Mouse (Mus musculus): ENCODE results near the gene Sgpl1.
A peak's percentile ranks its signal among the peaks of the same experiment; 100 is the strongest.
"Not testable (repeated sequence)": the region's sequence is repeated elsewhere in the genome, so short reads cannot be mapped to it uniquely, and the experiment has no call there.

Gene Sgpl1

DNA sequence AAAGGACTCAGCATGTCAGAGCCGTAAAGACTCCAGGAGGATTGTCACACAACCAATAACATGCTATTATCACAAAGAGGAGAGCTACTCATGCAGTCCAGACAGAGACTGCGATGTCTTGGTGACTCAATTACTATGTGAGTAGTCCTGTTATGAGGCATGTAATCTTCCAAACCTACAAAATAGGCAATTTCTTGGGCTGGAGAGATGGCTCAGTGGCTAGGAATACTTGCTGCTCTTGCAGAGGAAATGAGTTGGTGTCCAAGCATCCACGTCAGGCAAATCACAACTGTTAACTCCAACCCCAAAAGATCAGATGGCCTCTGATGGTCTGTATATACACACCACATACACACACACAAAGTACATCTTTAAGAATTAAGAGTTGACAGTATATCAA lies 8.1 kb upstream of the Sgpl1 start:
- DNase-seq (ENCODE audit: low spot score), result no peak

DNA sequence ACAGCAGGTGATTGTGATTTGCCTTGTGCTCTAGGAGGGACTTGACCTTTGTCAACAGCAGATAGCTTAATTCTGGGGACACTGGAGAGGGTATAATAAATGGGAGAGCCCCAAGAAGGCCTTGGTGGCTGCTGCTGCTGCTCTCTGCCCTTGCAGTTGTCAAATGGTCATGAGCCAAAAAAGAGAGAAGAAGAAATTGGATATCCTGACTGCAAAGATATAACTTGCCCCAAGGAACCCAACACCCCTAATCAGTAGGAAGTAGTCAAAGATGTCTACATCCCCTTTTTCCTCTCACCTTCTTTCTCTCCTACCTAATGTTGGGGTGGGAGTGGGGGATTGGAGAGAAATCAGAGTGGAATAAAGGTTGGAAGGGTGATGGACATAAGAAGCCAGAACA lies 4.6 kb upstream of the Sgpl1 start:
- no peak for DNase-seq (ENCODE audit: low spot score)

DNA sequence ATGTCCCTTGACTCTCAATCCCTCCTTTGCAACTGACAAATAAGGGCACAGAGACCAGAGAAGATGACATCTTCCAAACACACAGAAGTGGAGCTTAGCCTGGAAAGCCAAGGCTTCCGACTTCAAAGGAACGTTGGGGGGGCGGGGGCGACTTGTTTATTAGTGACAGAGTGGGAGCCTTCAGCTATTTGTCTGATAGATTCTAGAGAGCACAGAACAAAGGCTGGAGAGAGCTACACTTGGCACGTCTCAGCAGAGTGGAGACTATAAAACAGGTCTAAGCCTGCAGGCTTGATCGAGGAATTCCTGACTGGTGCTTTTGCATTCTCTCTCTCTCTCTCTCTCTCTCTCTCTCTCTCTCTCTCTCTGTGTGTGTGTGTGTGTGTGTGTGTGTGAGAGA lies 3.1 kb upstream of the Sgpl1 start:
- DNase-seq (ENCODE audit: low spot score), result no peak

DNA sequence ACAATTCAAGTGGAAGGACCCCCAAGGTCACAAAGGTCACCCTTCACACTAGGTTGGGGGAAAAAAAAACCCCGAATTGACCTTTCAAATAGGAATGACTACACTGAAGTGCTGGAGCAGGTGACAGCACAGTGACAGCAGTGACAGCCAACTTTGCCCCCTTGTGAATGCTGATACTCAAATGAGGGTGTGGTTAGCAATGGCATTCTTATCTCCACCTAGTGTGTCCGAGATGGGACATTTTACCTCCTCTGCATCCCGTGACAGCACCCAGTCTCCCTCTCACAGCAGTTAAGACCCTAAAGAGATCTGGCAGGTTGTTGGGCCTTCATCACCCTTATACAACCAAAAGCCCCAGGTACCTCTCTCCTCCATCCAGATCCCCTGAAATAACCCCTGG lies 2.0 kb upstream of the Sgpl1 start:
- DNase-seq (ENCODE audit: low spot score), result no peak

DNA sequence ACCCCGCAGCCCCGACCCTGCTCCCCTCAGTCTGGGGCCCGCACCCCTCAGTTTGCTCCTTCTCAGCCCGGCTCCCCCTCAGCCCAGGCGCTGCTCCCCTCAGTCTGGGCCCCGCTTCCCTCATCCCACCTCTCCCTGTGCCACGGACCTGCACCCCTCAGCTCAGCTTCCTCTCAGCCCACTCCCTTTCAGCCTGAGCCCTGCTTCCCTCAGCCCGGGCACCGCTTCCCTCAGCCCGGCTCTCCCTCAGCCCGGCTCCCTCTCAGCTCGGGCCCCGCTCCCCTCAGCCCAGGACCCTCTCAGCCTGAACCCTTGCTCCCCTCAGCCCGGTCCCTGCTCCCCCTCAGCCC lies 721 bp downstream of the Sgpl1 start:
- DNase-seq (ENCODE audit: low spot score), result no peak

DNA sequence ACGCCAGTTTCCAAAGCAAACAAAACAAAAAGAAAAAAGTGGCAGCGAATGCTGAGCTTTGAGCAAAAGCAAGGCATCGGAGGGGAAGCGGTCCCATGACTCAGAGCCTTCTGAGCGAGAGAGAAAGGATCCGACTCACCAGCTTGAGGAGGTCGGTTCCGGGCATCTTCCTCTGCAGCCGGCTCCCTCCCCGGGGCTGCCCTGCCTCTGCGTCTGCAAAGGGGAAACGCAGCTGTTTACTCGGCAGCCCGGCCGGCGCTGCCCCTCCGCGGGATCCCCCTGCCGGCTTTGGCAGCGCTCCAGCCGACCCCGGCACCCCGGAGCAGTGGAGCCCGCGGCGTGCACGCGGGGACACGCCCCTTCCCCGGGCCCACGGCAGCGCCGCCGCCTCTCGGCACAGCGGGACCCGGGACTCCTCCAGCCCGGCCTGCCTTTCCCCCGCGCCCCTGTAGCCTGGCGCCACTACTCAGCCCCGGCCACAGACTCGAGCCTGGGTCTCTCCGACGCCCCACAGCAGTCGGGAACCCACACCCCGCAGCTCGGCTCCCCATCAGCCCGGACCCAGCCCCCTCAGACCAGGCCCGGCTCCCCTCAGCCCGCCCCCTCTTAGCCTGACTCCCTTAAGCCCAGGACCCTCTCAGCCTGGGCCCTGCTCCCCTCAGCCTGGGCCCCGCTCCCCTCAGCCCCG lies 1.2 kb downstream of the Sgpl1 start:
- DNase-seq (ENCODE audit: low spot score), result peak; percentile 21

DNA sequence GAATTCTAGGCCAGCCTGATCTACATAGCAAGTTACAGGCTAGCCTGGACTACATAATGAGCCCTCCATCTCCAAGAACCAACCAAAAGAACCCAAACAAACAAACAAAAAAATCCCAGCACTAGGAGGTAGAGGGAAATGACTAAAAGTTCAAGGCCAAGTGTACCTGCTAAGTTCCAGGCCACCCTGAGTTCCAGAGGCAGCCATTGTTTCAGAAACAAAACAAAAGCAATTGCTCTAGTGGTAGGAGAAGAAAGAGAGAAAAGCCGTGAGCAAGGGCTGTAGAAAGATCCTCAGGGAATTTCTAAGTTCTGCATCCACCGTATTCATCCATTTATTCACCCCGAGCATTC lies 1.8 kb downstream of the Sgpl1 start:
- DNase-seq (ENCODE audit: low spot score), result no peak

DNA sequence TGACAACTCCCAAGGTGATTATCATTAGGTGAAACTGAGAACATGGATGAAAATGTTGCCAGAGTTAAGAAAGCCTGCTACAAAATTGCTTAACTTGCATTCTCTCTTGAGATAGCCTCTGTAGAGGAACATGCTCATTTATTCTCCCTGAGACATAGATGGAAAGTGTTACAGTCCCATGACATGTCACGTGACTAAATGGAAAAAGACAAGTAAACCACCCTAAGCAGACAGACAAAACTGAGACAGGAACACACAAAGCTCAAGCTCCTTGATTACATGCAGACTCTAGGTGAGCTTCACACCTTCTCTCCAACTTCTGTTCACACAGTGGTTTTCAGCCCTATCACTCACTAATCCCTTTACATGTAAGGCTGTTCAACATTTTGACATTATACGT lies 4.2 kb downstream of the Sgpl1 start:
- DNase-seq (ENCODE audit: low spot score), result no peak

DNA sequence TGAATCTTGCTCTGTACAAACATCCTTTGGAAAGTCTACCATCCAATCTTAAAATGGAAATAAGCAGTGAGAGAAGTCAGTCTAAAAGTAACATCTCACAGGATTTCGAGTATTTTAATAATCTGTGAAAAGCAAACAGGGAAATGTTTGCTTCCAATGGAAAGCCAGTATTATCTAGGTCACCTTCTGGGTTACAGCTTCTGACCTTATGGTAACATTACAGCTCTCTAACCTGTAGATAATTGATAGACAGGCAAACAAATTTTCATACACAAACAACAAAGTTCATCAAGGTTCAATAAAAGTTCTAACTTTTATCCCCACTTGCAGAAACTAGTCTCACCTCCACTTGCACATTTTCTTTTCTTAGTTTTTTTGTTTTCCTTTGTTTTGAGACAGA lies 9.9 kb downstream of the Sgpl1 start:
- no peak for DNase-seq (ENCODE audit: low spot score)

DNA sequence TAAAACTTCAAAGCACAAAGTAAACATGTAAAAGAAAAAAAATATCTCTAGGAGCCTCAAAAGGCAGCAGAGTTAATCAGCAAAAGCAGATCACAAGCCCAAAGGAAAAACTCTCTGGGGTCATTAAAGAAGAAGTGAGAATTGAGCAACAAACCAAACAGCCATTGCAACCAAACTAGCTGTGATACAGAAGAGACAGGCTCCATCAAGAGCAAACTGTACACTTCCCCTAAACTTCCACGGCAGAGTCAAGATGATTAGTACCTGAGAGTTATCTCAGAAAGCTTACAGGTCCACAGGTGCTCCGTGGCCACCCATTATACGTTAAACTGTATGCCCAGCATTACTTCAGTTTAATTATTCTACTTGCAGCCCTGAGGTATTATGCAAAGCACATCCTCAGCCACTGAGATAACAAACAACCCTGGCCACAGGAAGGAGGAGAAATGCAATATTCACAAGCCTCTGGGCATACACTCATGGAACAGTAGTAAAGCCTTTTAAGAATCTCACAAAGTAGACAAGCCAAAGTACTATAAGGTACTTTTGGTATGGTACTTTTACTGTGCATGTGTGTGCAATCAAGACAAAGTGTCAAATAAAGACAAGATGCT lies 12.2 kb downstream of the Sgpl1 start:
- no peak for DNase-seq (ENCODE audit: low spot score)

DNA sequence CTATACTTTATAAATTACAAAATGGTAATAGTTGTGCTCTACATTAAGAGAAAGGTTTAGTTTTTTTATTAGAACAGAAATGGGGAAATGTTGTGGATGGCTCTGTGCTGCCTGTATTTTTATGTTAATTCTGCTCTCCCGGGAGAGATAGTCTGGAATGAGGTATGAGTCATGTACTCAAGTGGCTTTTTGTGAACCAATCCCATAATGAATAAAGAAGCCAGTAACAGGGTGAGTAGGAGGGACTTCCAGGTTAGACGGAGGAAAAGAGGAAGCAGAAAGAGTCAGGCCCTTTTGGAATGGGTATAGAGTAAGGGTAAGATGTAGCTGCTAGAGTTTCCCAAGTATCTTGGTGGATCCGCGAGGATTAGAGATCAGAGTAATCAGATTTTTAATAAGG lies 13.5 kb downstream of the Sgpl1 start:
- no peak for DNase-seq (ENCODE audit: low spot score)

DNA sequence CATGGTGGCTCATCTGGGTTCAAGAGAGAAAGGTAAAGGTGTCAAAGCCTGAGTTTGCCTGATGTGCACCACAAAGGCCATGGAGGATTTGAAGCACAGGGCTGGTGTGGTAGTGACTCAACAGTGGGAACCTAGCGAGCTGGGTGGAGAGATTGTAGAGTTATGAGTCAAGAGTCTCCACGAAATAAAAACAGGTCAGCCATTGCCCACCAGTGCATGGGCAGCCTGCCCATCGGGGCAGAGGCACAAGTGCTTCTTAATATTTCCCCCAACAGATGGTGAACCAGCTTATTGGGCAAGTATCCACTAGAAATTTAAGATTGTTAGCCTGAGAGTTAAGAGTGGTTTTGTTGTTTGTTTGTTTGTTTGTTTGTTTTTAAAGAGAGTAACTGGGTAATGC lies 16.5 kb downstream of the Sgpl1 start:
- DNase-seq (ENCODE audit: low spot score), result no peak

DNA sequence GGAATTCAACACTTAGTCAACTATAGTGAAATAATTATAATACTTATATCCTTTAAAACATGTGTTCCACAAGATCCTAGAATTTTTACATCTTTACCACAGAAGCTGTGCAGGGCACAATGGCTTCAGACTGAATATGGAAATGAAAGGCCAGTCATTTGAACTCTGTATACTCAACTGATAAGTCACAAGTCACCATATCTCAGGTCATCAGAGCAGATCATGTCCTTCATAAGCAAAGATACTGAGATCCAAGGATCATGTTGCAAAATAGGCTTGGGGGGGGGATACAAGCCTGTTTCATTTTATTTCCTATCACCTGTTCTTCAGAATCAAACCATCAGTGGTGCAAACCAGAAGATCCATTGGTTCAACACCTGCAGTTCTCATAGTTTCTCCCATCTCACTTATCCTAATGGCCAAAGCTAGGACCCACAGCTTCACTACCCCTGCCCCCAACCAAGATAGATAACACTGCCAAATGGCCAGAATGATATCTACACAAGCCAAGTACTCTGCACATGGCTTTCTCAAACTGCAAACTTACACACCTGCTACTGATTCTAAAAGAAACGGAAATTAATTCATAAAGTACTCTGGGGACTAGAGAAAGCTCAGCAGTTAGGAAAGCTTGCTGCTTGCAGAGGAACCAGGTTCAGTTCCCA lies 18.7 kb downstream of the Sgpl1 start:
- no peak for DNase-seq (ENCODE audit: low spot score)

DNA sequence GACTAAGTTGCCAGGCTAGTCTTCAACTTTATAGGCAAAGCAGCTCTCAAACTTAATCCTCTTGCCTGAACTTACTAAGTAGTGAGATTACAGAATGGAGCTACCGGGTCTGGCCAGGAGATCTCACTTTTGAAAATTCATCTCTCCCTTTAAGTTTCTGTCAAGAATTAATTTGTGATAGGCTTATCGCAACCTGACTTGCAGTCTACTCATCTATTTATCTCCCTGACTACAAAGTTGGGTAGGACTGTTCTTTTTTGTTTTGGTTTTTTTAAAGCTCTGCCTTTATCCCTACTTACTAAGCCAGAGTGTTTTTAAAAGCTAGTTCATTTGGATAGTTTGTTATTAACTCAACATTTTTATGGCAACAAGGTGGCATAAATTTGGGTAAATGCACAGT lies 23.0 kb downstream of the Sgpl1 start:
- no peak for DNase-seq (ENCODE audit: low spot score)

DNA sequence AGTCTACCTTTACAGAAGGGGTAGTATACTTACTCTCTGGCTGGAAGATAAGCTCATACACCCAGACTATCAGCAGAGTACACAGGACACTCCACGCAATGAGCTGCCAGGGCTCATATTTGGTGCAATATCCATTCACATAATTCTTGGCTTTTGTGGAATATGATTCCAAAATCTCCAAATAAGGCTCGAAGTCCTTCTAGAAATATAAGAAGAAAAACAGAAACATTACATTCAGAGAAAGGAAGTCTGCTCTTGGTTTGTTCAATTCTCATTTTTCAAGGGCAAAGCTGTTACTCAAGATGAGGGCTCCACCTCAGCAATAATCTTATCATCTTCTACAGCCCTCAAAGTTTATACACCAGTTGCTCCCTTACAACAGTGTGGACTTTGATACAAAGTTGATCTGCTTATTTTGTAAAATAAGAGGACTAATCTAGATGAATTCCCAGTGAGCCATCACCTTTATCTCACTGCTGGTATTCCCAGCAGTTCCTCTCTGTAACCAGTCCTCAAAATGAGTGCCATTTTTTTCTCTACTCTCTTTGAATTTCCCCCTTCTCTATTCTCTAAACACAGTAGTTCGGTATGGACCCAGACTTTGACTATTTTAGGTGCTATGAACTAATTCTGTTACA lies 24.1 kb downstream of the Sgpl1 start:
- DNase-seq (ENCODE audit: low spot score), result no peak

DNA sequence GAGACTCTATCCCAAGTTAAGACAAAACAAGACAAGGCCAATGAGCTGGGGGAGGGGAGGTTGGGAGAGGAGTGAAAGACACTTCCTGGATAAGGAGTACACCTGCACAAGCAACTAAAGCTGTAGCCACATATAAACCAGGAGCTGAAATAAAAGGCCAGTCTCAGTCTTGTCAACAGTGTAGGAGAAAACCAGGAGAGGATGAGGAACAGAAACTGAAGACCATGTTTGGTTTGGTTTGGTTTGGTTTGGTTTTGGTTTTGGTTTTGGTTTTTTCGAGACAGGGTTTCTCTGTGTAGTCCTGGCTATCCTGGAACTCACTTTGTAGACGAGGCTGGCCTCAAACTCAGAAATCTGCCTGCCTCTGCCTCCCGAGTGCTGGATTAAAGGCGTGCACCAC lies 25.8 kb downstream of the Sgpl1 start:
- not testable (repeated sequence) for DNase-seq (ENCODE audit: low spot score)

DNA sequence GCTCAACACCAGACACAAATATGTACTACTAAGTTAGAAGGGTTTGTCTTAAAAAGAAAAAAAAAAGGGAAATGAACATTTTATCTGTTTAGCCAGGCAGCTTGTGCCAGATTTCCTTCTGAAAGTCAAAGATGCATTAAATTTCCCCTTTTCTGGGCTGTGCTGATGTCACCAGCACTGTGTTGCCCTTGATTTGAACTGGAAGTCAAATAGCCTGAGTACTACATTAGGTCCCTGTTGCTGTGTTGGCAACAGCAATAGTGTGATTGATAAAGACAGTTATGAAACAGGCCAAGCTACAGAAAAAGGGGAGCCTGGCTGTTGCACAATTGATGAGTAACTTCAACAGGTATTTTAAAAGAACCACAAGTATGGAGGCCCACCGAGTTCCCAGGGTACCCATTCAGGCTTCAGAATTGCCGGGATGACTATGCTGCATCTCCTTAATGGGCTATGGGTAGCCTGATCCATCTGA lies 33.2 kb downstream of the Sgpl1 start:
- no peak for DNase-seq (ENCODE audit: low spot score)

DNA sequence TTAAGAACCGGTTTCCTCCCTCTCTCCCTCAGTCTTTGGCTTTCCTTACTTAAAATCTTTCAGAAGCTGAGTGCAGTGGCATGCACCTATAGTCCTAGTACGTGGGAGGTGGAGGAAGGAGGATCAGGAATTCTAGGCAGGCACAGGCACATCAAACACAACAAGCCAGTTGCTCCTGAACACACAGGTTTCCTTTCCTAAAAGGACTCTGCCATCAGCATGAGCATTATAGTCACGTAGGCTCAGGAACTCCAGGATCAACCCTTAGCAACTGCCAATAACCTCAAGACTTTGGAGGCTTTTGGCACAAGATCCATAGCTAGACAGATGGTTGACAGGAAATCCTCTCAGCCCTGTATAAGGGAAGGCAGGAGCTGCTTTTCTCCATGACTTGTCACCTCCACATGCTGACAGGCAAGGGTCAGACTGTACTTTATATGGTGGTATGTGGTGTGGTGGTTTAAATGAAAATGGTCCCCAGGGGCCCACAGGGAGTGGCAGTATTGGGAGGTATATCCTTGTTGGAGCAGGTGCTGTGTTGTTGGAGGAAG lies 43.9 kb downstream of the Sgpl1 start:
- DNase-seq (ENCODE audit: low spot score), result no peak

DNA sequence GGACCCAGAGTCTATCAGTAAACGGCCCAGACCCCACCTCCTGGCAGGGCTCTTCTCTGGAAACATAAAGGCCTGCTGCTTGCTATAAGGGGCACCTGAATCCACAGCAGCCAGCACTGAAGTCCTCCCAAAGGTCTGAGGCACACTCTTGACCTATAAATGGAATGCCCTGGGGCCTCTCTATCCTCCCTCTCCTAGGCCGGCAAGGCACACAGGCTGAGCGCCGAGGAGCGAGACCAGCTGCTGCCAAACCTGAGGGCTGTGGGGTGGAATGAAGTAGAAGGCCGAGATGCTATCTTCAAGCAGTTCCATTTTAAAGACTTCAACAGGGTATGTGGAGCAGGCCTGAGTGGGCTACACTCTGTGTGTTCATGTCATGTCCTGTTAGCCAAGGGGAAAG lies 55.6 kb downstream of the Sgpl1 start:
- DNase-seq (ENCODE audit: low spot score), result no peak

DNA sequence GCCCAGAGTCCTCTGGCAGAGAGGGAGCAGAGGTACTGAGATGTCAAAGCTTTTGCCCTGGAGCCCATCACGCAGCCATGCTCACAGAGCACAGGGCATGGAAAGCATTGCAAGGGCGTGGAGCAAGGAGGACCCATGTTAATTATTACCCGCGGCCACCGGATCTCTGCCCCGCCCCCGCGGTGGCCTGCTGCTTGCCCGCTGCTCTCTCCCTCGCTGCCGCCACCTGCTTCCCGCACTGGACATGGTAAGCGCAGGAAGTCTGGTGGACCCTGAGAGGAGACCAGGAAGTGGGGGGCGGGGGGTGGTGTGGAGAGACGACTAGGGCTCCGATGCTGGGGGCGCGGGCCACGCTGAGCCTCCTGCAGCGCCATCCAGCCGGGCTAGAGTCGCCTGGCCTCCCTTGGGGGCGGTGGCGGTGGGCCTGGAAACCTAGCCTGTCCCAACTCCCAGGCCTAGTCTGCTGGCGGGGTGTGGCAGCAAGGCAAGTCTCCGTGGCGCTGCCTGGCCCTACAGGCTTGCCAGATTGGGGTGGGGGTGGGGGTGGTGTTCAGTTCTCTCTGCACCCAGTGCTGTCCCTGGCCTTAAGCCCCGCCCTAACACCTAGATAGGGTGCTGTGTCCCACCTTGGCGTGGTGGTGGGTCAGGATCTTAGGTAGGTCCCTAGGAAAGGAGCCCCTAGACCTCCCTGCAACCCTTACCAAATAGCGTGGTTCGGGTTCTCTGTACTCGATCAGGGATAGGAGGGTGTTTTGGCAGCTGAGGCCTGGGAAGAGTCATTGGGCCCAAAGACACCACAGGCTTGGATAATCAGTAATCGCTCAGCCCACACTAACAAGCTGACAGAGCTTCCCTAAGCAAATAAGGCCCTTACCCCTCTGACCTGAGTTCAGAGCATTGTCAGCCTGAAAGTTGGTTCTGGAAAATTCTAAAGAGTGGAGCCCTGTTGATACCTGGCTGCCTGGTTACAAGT lies 58.0 kb downstream of the Sgpl1 start, which contains the start of gene Pcbd1:
Gene Pcbd1 (plus strand): TSS at position 162 of the 973 bp plus-strand sequence.
- peak; percentile 34 for DNase-seq (ENCODE audit: low spot score)

DNA sequence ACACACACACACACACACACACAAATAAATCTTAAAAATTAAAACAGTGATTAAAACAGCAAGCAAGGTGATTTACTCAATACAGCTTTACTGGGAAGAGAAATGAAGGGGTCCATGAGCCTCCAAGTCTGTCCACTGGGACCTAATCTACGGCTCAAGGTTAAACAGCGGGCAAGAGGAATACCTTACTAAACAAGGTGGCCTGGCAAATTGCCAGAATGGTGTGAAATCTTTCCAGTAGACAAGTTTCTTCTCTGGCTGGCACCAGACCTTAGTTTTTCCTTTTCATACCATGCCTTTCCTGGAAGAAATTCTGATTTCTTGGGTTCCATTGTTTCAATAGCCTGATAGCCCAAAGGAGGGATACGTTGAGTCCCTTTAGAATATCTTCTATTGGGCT lies 59.0 kb downstream of the Sgpl1 start:
- DNase-seq (ENCODE audit: low spot score), result no peak

DNA sequence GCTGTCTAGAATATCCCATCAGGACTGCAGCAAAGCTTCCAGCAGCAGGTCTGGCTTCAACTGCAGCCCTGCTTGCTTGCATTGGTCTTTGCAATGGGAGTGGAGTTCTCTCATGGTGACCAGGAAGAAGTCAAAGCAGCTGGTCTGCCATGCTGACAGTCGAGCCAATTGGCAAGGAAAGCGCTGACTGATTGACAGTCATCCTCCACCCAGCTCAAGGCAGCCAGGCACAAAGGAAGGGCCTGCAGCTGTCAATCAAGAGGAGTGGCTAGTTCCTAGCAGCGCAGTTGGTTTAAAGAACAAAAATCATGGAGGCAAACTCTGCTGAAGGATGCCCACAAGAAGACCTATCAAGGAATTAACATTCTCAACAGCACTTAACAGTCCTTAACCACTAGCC lies 61.0 kb downstream of the Sgpl1 start:
- no peak for DNase-seq (ENCODE audit: low spot score)
